Mouse (Mus musculus) embryonic fibroblast, embryonic 13.5 days (primary cell): ENCODE data around the gene Cacybp. TPM values are rescaled to one million over a fixed set of nuclear protein-coding genes. Genes with fewer than 3 reads are reported as not detected.

Experiments
- H3K27ac ChIP-seq: 2 replicates; pipeline ENCODE4 v1.5.1; 2012; ENCODE audit warnings: low read length, control low read depth, inconsistent platforms; ENCODE audit not compliant: insufficient read depth
- H3K4me1 ChIP-seq: 2 replicates; pipeline ENCODE4 v1.6.1; 2011; ENCODE audit warnings: low read length; ENCODE audit not compliant: control insufficient read depth, insufficient read depth
- H3K4me3 ChIP-seq: 2 replicates; pipeline ENCODE4 v1.5.1; 2011; ENCODE audit warnings: mild to moderate bottlenecking, control low read depth, low read length; ENCODE audit not compliant: insufficient read depth
- CTCF ChIP-seq: IDR thresholded peaks from 2 replicates; pipeline ENCODE4 v1.5.1; 2011; ENCODE audit warnings: mild to moderate bottlenecking, control low read depth, low read length, moderate library complexity, borderline replicate concordance; ENCODE audit not compliant: insufficient read depth
- POLR2A ChIP-seq: IDR thresholded peaks from 2 replicates; pipeline ENCODE4 v1.6.1; 2011; ENCODE audit warnings: low read depth, mild to moderate bottlenecking, control low read depth, low read length, moderate library complexity
- polyA plus RNA-seq: library from polyadenylated mRNA; stranded (reverse); fragments of >200 nt; gene quantifications from 2 replicates; pipeline ENCODE4 v1.2.4, GENCODE M21; 2011; ENCODE audit warnings: low read depth; ENCODE audit not compliant: missing spikeins, insufficient read length

The Cacybp gene
- polyA plus RNA-seq, 1 experiment: 138 TPM

DNA sequence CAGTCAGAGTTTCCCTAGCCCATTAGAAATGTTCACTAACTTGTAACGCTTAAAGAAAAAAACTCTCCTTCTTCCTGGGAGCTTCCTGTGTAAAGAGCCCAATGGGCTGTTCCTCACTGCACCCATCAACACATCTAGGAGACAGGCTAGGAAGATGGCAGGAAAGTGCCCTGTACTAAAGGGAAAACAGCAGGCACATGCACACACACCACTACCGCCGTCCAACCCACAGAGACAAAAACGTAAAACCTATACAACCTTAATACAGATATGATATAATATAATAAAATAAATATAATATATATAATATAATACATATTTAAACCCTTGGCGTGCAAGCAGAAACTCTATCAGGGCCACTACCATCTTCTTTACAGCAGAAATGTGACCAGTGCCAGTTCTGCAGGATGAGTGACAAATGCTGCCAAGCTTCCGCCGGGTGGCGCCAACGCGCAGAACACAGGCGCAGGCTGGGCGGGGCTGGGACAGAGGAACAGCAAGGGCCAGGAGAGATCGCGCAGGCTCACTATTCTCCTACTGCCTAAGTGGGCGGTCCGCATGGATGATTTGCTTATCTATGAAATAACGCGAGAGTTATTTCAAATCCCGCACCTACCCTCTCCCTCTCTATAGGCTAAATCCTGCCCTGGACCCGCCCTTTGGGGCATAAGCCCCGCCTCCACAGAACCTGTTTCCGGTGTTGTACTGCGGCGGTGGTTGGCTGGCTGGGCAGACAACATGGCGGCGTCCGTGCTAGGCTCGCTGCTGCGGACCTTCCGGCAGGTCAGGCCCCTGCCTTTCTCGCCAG, 17.9 kb downstream of the Cacybp start, which contains the start of gene Mrps14:
Gene Mrps14, plus strand, starts transcription at position 687 of the 808 bp plus-strand sequence.
- Histone ChIP-seq H3K4me1 (no peaks in the 10 kb centered on the region), H3K27ac (peak within 1 kb of the TSS; percentile 19), H3K4me3 (peak within 1 kb of the TSS; percentile 87)
- TF ChIP-seq CTCF: peak; percentile 94
- TF ChIP-seq POLR2A: peak; percentile 88

DNA sequence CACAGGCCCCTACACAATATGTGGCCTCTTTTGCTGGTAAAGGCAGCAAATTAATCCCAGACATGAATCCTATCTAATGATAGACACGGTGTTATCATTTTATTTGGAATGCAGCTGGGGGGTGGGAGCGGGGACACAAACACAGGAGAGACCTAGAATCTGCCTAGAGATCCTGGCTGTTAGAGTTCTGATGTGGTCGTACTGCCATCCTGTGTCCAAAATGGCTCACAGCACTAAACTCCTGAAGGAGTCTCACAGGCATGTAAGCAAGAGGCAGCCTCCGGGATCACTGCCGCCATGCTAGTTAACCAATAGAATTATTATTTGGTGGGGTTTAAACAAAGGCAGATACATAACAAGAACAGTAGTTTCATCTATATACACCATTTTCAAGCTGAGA, 28.2 kb downstream of the Cacybp start:
- Histone ChIP-seq H3K4me3 (no peak overlapping the region), H3K4me1 (no peaks in the 10 kb centered on the region), H3K27ac (no peak overlapping the region)
- TF ChIP-seq POLR2A: no peak
- TF ChIP-seq CTCF: peak; percentile 36; the same call in 1 of the 2 replicates

GRCm38 (mm10) chr1:160181216-160181615, 31.5 kb downstream of the Cacybp start:
- Histone ChIP-seq H3K4me3 (no peak overlapping the region), H3K27ac (no peak overlapping the region), H3K4me1 (no peaks in the 10 kb centered on the region; the same call in 1 of the 2 replicates)
- no peak for TF ChIP-seq CTCF
- TF ChIP-seq POLR2A: no peak

- Histone ChIP-seq H3K27ac (peak overlapping the region; percentile 20), H3K4me1 (peaks cover 3% of the 10 kb centered on the region; the same call in 1 of the 2 replicates), H3K4me3 (no peak overlapping the region)
- TF ChIP-seq CTCF (no peak), POLR2A (no peak)
Observed at GRCm38 (mm10) chr1:160176903-160177302, 35.8 kb downstream of the Cacybp start.

GRCm38 (mm10) chr1:160166600-160166999, 46.1 kb downstream of the Cacybp start:
- no peak overlapping the region for H3K27ac ChIP-seq
- H3K4me1 ChIP-seq: no peaks in the 10 kb centered on the region
- H3K4me3 ChIP-seq: no peak overlapping the region
- no peak for TF ChIP-seq POLR2A
- TF ChIP-seq CTCF: no peak

GRCm38 (mm10) chr1:160158190-160158589, 54.5 kb downstream of the Cacybp start:
- TF ChIP-seq CTCF (no peak), POLR2A (no peak)
- Histone ChIP-seq H3K4me3 (no peak overlapping the region), H3K27ac (no peak overlapping the region), H3K4me1 (no peaks in the 10 kb centered on the region)

DNA sequence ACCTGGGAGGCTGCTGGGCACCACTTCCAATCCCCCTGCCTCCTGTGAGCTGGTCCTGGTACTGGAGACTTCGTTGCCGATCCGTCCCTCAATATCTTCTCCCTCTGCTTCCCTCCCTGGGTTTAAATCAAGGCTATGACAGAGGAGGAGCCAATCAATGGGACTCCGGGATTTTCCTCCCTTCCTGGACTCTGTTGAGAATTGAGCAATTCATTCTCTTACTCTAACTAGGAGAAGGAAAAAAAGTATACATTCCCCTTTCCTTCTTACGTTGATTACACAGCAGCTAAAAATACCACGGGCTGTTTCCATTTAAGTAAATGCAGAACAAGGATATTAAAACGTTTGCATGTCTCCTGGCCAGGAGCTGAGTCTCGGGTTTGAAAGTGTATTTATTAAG, 59.2 kb downstream of the Cacybp start, which contains the start of gene Tnn:
Gene Tnn, minus strand, starts transcription at position 101 of the 400 bp plus-strand sequence.
- no peaks in the 10 kb centered on the region for H3K4me1 ChIP-seq
- TF ChIP-seq CTCF (no peak), POLR2A (no peak)
- H3K27ac ChIP-seq: no peak within 1 kb of the TSS
- H3K4me3 ChIP-seq: no peak within 1 kb of the TSS

Other genes with a start within 250 kb of the Cacybp start
- 7.8 and 10.4 TPM in 2 replicates for gene 4930523C07Rik, start 168.5 kb downstream of the Cacybp start, polyA plus RNA-seq
- 23.8 and 79.4 TPM in 2 replicates for gene Tnn, start 59.3 kb downstream of the Cacybp start, polyA plus RNA-seq
- gene Mrps14, start 17.7 kb downstream of the Cacybp start, polyA plus RNA-seq: 58.4 and 63.3 TPM in 2 replicates